Comparison of ENCODE assay signal across 8 mouse cellular contexts in genomic region chr11:109995624-109996023, GRCm38 (mm10). TPM values are rescaled to one million over a fixed set of nuclear protein-coding genes. Genes with fewer than 3 reads are reported as not detected.
A peak's percentile ranks its signal among the peaks of the same experiment; 100 is the strongest.
DNase-seq lines count a peak whose midpoint lies in the region; ATAC-seq and TF ChIP-seq lines count a peak whose summit lies in the region.

Gene Abca8b, minus strand, starts transcription at chr11:109995845.

- H3K9me3 ChIP-seq in forebrain, embryonic 11.5 days (ENCODE audit: control insufficient read depth, low read length) = no peaks in the 10 kb centered on the region
- no peaks in the 10 kb centered on the region for H3K9me3 ChIP-seq in heart, embryonic 14.5 days (ENCODE audit: control insufficient read depth, low read length)

- no peaks in the 10 kb centered on the region for H3K27me3 ChIP-seq in C2C12 (ENCODE audit: control insufficient read depth, insufficient read depth, insufficient read length)
- no peaks in the 10 kb centered on the region for H3K27me3 ChIP-seq in forebrain, embryonic 11.5 days (ENCODE audit: control insufficient read depth, insufficient read depth, low read length)
- H3K27me3 ChIP-seq in heart, embryonic 14.5 days (ENCODE audit: control insufficient read depth, insufficient read depth, low read length) = no peaks in the 10 kb centered on the region
- H3K27me3 ChIP-seq in liver, adult 2 months (ENCODE audit: control insufficient read depth, insufficient read depth, low read length) = no peaks in the 10 kb centered on the region
- no peaks in the 10 kb centered on the region for H3K27me3 ChIP-seq in testis, adult 2 months (ENCODE audit: control insufficient read depth, insufficient read depth, low read length)

- peak within 1 kb of the TSS; percentile 23 for H3K4me3 ChIP-seq in C2C12 (ENCODE audit: insufficient read depth, poor library complexity, severe bottlenecking)
- H3K4me3 ChIP-seq in forebrain, embryonic 11.5 days (ENCODE audit: low read depth, low read length) = peak within 1 kb of the TSS; percentile 31
- peak within 1 kb of the TSS; percentile 44 to 48 for H3K4me3 ChIP-seq in heart, embryonic 14.5 days (ENCODE audit: control insufficient read depth in 1 of 2, insufficient read depth in 1 of 2, low read depth in 1 of 2, low read length in 2 of 2)
- peak within 1 kb of the TSS; percentile 69 for H3K4me3 ChIP-seq in liver, adult 2 months (ENCODE audit: insufficient read depth, low read depth, low read length)
- H3K4me3 ChIP-seq in testis, adult 2 months (ENCODE audit: control insufficient read depth, low read depth, low read length) = peak within 1 kb of the TSS; percentile 55

- no peaks in the 10 kb centered on the region; the same call in 1 of the 2 replicates for H3K4me1 ChIP-seq in forebrain, embryonic 11.5 days (replicated peaks; ENCODE audit: control insufficient read depth, insufficient read depth, low read length)
- peaks cover 2 to 6% of the 10 kb centered on the region in 2 experiments; a peak in 3 of 4 replicates for H3K4me1 ChIP-seq in heart, embryonic 14.5 days (ENCODE audit: control insufficient read depth in 2 of 2, insufficient read depth in 2 of 2, low read length in 2 of 2)
- H3K4me1 ChIP-seq in liver, adult 2 months (ENCODE audit: control insufficient read depth, insufficient read depth, low read length) = peaks cover 15% of the 10 kb centered on the region
- peaks cover 4% of the 10 kb centered on the region for H3K4me1 ChIP-seq in testis, adult 2 months (ENCODE audit: control insufficient read depth, insufficient read depth, low read length)

- peak; percentile 98 for DNase-seq in brain, adult 2 months (ENCODE audit: low read depth, low spot score)
- peak; percentile 81 for DNase-seq in forebrain, embryonic 11.5 days (ENCODE audit: low spot score)
- peak; percentile 78 for DNase-seq in kidney, postnatal 10 days
- peak; percentile 96 for DNase-seq in liver, adult 2 months (ENCODE audit: extremely low read depth, low read depth, low spot score)
- DNase-seq in monocyte, adult 2 months (ENCODE audit: low read depth in 1 of 2, low spot score in 2 of 2) = peak; percentile 1 to 6

- H3K4me2 ChIP-seq in forebrain, embryonic 11.5 days (ENCODE audit: low read depth, low read length, severe bottlenecking) = peak within 1 kb of the TSS; percentile 57
- peak within 1 kb of the TSS; percentile 81 for H3K4me2 ChIP-seq in heart, embryonic 14.5 days (ENCODE audit: low read length)

- TF ChIP-seq CTCF in C2C12 (IDR thresholded peaks at IDR 0.05; ENCODE audit: control insufficient read depth, insufficient read depth, insufficient read length) = no peak
- TF ChIP-seq CTCF in liver, adult 2 months (IDR thresholded peaks at IDR 0.05; ENCODE audit: low read depth, low read length) = no peak
- no peak for TF ChIP-seq CTCF in testis, adult 2 months (IDR thresholded peaks at IDR 0.05; ENCODE audit: control insufficient read depth, insufficient read depth, insufficient replicate concordance, low read depth, low read length)

- peak; percentile 97 for ATAC-seq in forebrain, embryonic 11.5 days (replicated peaks; ENCODE audit: low FRiP score)
- peak; percentile 92 for ATAC-seq in heart, embryonic 14.5 days (ENCODE audit: insufficient number of reproducible peaks, insufficient read depth, low FRiP score, low read depth)

- no peaks in the 10 kb centered on the region for H3K36me3 ChIP-seq in C2C12 (ENCODE audit: control insufficient read depth, insufficient read depth)
- H3K36me3 ChIP-seq in forebrain, embryonic 11.5 days (ENCODE audit: control insufficient read depth, insufficient read depth, low read length) = no peaks in the 10 kb centered on the region
- no peaks in the 10 kb centered on the region for H3K36me3 ChIP-seq in heart, embryonic 14.5 days (ENCODE audit: control insufficient read depth, insufficient read depth, low read length)
- H3K36me3 ChIP-seq in liver, adult 2 months (ENCODE audit: control insufficient read depth, insufficient read depth, low read length) = no peaks in the 10 kb centered on the region
- H3K36me3 ChIP-seq in testis, adult 2 months (ENCODE audit: control insufficient read depth, insufficient read depth, low read length) = no peaks in the 10 kb centered on the region

- under 1% methylated on average over 15 of the region's 15 CpGs for WGBS in forebrain, embryonic 11.5 days
- WGBS in heart, embryonic 14.5 days = 0% methylated on average over 15 of the region's 15 CpGs
- under 1% methylated on average over 15 of the region's 15 CpGs for WGBS in liver, adult 2 months

- peak within 1 kb of the TSS; percentile 44; the same call in 1 of the 2 replicates for H3K9ac ChIP-seq in forebrain, embryonic 11.5 days (ENCODE audit: low read length)
- peak within 1 kb of the TSS; percentile 62 for H3K9ac ChIP-seq in heart, embryonic 14.5 days (ENCODE audit: low read length)
- peak within 1 kb of the TSS; percentile 87 for H3K9ac ChIP-seq in liver, adult 2 months (ENCODE audit: low read depth, low read length)

- no peaks in the 10 kb centered on the region for H3K79me3 ChIP-seq in C2C12 (ENCODE audit: low read depth)

- H3K79me2 ChIP-seq in C2C12 (ENCODE audit: control insufficient read depth, insufficient read depth) = no peaks in the 10 kb centered on the region
- peaks cover 8% of the 10 kb centered on the region; the same call in 1 of the 2 replicates for H3K79me2 ChIP-seq in liver, adult 2 months (ENCODE audit: control insufficient read depth, insufficient read depth, low read length)

- H3ac ChIP-seq in C2C12 (ENCODE audit: control insufficient read depth, insufficient read length, low read depth) = no peak within 1 kb of the TSS

- no peak for TF ChIP-seq POLR2A in liver, adult 2 months (IDR thresholded peaks at IDR 0.05; ENCODE audit: extremely low read depth, insufficient read depth, low read length)
- no peak for TF ChIP-seq POLR2A in testis, adult 2 months (IDR thresholded peaks at IDR 0.05; ENCODE audit: control insufficient read depth, low read depth, low read length)

- H3K27ac ChIP-seq in forebrain, embryonic 11.5 days (ENCODE audit: low read depth, low read length) = no peak within 1 kb of the TSS
- H3K27ac ChIP-seq in heart, embryonic 14.5 days (replicated peaks in 1 of 2; ENCODE audit: control insufficient read depth in 1 of 2, insufficient read depth in 1 of 2, low read depth in 2 of 2, low read length in 2 of 2) = peak within 1 kb of the TSS; percentile 10 to 35; a peak in 3 of 4 replicates
- peak within 1 kb of the TSS; percentile 95 for H3K27ac ChIP-seq in liver, adult 2 months (replicated peaks; ENCODE audit: insufficient read depth, low read depth, low read length)
- peak within 1 kb of the TSS; percentile 17; the same call in 1 of the 2 replicates for H3K27ac ChIP-seq in testis, adult 2 months (ENCODE audit: control insufficient read depth, insufficient read depth, low read depth, low read length)

TF ChIP-seq in C2C12, 6 proteins besides CTCF, POLR2A, EP300 and RAD21:
- no peak for TF ChIP-seq FOSL1 (IDR thresholded peaks at IDR 0.05; ENCODE audit: insufficient read depth, low read length, poor library complexity, severe bottlenecking)
- peak; percentile 37 for TF ChIP-seq CEBPB (IDR thresholded peaks at IDR 0.05; ENCODE audit: low read depth)
- TF ChIP-seq MAX (IDR thresholded peaks at IDR 0.05) = peak; percentile 68
- peak; percentile 99 for TF ChIP-seq USF1 (IDR thresholded peaks at IDR 0.05; ENCODE audit: low read depth)
- TF ChIP-seq MYOD1 (IDR thresholded peaks at IDR 0.05; ENCODE audit: control insufficient read depth, insufficient read length, low read depth) = no peak
TF ChIP-seq in C2C12: peak in this region for 3.

RNA-seq across cellular contexts. Expression of gene Abca8b, which starts in this region (rescaled TPM):
- 0.09 TPM for polyA plus RNA-seq in C2C12 (2012; fragmentation: generic; extraction: Trizol)
- polyA plus RNA-seq in forebrain, embryonic 11.5 days (2014; fragmentation: Nextera tagmentation; extraction: Ambion mirVana) = 0.63 and 0.72 TPM in 2 replicates
- 0.96 and 1.1 TPM in 2 replicates for polyA plus RNA-seq in heart, embryonic 14.5 days (2014; fragmentation: Nextera tagmentation; extraction: Ambion mirVana)
- total RNA-seq in liver, adult 2 months (2014; rRNA removed) = 35.7 and 44.2 TPM in 2 replicates
- 8.6 and 12.2 TPM in 2 replicates for polyA plus RNA-seq in liver, adult 2 months (2012; rRNA removed)
- polyA plus RNA-seq in testis, adult 2 months (2012; rRNA removed) = 0.16 and 0.20 TPM in 2 replicates

Comparison
In these comparisons a context has a peak if more than half of its experiments do, and no peak if none do; other contexts are left out.
1. Peak in DNase-seq, ATAC-seq, H3K4me3 ChIP-seq, H3K9ac ChIP-seq and H3K4me2 ChIP-seq in forebrain, embryonic 11.5 days; RNA of the gene not detected or under 1 TPM.
2. DNase-seq: peak in every context shown above with its lines; median percentile 98 in brain, adult 2 months; 96 in liver, adult 2 months; 81 in forebrain, embryonic 11.5 days; 78 in kidney, postnatal 10 days; 4 in monocyte, adult 2 months.